Mouse (Mus musculus) cerebellum, postnatal 25 days (tissue): ENCODE data around the gene Pde3a.

Experiments used
- DNase-seq, 2 experiments: peaks; one replicate each; pipeline ENCODE4 v3.0.0; 2021; ENCODE audit warnings: mixed read lengths in 2 of 2

The Pde3a gene

DNA sequence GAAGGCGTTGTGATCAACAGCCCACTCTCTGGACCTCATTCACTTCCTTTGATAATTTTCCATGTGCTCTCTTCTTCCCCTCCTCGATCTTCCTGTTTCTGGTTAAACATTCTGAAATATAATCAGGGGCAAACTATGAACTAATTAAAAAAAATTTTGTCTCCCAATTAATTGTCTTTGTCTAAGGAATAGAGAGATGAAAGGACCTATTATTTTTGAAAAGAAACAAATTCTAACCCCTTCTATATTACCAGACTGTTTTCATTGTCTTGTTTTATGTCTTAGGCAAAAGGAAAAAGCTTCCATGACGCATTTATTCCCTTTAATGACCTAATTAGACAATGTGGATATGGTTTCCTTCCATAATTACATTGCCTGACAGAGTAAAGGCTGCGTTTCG is 156.4 kb downstream of the Pde3a start:
- no peak for DNase-seq

DNA sequence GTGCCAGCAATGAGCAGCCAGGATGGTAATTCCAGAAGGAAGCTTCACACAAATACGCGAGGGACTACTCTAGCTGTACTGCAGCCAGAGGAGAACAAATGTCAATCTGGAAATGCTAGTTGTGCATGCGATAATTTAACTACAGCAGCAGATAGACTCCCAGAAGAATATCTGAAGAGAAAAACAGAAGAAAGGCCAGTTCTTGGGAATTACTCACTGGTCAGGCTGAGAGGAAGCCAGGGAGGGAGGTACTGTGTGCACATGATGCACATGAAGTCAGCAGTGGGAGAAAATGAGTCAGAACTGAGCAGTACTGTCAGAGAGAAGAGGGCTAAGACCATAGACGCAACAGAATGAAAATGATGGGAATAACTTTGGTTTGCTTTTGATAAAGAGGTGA is 159.7 kb downstream of the Pde3a start:
- DNase-seq = no peak

DNA sequence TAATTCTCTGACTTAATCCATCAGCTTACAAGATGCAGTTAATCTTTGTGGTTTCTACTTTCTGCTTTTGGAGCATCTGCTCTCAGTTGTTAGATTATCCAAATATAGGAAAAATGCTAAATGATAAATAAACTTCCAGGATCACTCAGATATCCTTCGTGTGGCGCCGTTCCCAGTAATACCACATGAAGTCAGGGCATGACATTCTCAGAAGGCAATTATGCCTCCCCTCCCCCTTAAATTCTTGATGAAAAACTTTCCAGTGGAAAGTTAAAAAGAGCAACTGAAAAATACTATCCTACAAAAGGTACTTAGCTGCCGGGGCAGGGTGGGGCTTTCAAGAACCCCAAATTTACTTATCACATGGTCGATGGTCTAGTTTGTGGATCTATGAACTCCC is 161.8 kb downstream of the Pde3a start:
- no peak for DNase-seq

DNA sequence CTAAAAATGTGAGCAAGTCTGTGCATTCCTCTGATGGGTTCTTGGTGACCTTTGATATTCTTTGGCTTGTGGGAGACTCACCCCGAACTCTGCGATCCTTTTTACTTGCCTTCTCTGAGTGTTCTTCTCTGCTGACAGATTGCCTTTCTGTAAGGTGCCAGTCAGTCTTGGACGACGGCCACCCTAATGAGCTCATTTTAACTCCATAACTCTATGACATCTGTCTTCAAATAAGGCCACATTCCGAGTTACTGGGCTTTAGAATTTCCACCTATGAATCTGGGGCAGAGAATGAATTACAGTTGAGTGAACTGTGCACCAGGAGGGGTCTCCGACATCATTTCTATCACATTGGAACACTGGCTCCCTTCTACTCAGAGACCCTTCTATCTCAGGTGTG is 176.0 kb downstream of the Pde3a start:
- peak; percentile 42 to 72 for DNase-seq

GRCm38 (mm10) chr6:141428587-141428986 is 179.5 kb downstream of the Pde3a start:
- DNase-seq = no peak

DNA sequence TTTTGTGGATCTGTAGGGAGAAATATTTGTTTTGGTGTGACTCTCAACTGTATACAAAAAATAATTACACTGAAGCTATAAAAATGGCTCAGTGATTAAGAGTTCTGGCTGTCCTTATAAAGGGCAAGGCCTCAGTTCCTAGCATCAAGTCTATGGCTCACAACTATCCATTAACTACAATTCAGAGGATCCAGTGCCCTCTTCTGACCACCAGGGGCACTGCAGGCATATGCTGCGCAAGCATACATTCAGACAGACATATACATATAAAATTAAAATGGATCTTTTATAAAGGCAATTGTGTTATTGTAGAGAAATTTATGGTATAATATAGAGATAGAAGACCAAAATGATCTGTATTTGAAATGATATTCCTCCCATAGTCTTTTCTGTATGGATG is 181.1 kb downstream of the Pde3a start:
- DNase-seq = peak in 1 of 2 experiments; percentile 42

- DNase-seq = no peak
Measured at GRCm38 (mm10) chr6:141432271-141432974, 183.4 kb downstream of the Pde3a start.

DNA sequence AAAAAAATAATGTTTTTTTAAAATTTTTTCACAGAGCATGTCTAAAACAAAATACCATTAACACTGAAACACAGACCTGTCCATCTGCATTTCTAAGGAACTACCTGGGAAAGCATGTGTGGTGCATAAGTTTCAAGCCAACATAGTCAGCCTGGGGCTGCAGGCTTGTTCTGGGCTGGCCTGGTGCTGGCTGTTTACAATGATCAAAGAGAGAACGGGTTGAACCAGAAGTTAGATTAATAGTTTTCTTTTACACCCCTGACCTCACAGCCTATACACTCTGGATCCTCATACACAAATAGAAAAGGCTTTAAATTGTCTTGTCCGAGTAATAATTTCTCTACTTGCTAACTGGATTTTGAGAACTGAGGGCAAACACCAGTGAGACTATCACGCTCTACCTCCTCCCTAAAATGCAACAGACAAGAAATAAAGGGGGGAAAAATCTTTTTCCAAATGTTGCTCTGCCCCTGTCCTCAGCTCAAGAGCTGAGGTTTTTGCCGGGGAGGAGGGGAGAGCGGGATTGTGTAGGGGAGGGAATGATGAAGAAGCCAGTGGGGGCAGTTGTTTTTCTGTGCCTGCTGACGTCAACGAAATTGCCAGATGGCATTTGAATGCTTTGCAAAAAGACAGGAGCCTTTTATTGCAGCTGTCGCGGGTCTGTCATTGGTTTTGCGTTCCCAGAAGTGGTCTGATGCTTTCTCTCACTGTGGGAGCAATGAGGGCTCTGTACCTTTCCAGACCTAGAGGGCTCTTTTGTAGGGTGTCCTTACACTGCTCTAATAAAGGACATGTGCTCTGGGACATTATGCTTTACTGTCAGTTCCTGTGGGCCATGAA is 185.1 kb downstream of the Pde3a start:
- DNase-seq = no peak

GRCm38 (mm10) chr6:141435160-141435559 is 186.1 kb downstream of the Pde3a start:
- DNase-seq = no peak

GRCm38 (mm10) chr6:141439965-141440364 is 190.9 kb downstream of the Pde3a start:
- DNase-seq = no peak

GRCm38 (mm10) chr6:141447547-141447946 is 198.5 kb downstream of the Pde3a start:
- peak; percentile 63 to 85 for DNase-seq

DNA sequence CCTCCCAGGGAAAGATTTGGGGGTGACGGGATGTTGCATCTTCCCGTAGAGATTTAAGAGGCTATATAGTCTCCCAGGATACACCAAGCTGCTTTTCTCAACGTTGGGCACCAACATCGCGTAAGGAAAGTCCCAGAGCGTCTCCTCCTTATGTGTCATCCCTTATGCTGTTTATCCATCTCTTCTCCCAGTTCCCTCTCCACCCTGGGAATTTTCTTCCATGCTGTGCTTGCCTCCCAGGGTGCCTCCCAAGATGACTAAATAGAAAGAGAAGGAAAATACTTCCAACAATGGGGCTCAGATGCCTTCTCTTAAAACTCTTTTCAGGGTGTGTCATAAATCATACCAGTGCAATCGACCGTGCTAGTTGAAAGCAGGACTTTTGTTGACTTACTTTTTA is 199.8 kb downstream of the Pde3a start:
- DNase-seq = no peak

- DNase-seq = no peak
Measured at GRCm38 (mm10) chr6:141455335-141455734, 206.3 kb downstream of the Pde3a start.

- no peak for DNase-seq
Measured at GRCm38 (mm10) chr6:141456591-141456990, 207.5 kb downstream of the Pde3a start.

DNA sequence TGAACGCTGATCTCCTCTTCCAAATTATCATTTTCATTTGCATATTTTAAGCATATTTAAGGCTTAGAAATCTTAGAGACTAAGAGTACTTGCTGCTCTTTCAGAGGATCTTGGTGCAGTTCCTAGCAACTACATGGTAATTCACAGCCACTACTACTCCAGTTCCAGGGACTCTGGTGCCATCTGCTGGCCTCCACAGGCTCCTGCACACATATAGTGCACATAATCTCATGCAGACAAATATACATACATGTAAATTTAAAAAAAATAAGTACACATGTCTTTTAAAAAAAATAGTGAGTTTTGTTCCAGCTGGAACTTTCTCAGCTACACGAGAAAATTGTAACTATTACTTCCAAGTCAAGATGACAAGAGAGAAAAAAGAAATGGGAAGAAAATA is 221.2 kb downstream of the Pde3a start:
- no peak for DNase-seq

DNA sequence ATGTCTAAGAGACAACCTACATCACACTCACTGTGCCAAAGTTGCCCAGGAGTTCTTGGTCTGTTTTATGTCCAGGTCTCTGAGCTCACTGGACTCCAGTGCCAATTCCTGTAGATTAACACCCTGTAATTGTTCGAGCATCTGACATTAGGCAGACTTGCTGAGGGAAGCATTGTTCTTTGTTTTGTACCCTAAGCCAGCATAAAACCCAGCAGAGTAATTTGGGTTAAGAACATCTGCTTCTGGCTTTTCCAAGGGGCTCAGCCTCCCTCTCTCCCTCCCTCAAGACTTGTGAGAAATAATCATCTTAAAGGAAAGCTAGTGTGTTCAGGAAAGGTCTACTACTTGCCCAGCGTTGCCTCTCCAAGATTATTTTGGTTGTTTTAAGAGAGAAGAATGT is 225.2 kb downstream of the Pde3a start:
- DNase-seq = no peak

DNA sequence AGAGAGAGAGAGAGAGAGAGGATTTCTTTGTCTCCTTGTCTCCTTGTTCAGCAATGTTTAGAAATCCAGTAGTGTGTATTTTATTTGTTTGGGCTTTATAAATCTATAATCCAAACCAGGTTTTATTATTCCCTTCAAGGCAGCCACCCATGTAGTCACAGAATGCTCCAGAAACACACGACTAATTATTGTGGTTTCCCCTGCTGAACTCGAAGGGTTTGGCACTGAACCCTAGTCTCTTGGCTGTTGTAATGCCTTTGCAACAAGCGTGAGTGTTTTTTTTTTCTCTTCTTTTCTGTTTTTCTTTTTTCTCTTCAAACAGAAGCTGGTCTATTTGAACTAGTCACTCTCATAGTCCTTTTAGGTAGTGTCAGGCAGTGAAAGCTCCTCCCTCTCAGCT is 225.6 kb downstream of the Pde3a start:
- no peak for DNase-seq

GRCm38 (mm10) chr6:141485302-141486021 is 236.4 kb downstream of the Pde3a start:
- DNase-seq = peak in 1 of 2 experiments; percentile 22

- peak; percentile 11 to 18 for DNase-seq
Measured at GRCm38 (mm10) chr6:141487266-141487665, 238.2 kb downstream of the Pde3a start.

- peak; percentile 50 to 72 for DNase-seq
Measured at GRCm38 (mm10) chr6:141488619-141489018, 239.6 kb downstream of the Pde3a start.

DNA sequence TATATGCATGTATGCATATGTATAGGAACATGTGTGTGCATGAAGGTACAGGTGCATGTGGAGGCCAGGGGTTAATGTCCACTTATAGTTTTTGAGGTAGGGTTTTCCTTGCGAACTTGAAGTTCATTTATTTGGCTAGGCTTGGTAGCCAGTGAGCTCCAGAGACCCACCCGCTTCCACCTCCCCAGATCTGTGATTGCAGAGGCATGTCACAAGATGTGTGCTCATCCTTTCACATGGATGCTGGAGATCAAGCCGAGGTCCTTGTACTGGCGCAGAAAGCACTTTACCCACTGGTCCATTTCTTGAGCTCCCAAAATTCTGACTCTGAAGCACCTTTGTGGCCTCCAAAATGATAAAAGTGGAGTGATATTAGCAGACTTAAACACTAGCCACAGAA is 245.8 kb downstream of the Pde3a start:
- no peak for DNase-seq

DNA sequence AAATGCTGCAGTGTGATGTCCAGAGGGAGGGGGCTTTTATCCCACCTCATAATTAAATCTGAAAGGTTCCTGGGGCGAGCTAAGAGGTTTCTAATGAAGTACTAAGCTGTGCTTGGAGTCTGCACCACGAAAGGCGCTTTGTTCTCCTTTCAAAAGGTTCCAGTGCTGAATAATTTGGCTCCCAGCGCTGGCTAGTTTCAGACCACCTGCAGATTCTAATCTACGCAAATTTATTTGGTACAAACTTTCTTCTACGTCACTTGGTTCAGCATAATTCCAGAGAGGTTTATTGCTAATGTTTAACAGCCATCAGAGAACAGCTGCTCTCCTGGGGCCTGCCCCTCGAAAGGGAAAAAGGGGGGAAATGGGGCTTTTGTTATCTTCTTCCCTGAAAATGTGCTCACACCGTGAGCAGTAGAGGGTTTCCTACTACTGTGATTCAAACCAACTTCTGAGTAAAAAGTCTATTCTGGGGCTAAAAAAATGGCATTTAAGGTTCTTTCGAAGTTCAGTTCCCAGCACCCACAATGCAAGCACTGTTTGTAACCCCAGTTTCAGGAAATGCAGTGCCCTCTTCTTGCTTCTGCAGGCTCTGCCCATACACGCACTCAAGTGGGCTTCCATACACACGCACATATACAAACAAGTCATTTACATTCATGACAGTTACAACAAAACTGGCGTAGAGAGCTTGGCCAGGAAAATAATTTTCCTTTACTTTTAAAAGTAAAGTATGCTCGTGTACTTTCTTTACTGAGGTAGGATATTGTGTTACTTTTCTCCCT is 246.8 kb downstream of the Pde3a start:
- no peak for DNase-seq

DNA sequence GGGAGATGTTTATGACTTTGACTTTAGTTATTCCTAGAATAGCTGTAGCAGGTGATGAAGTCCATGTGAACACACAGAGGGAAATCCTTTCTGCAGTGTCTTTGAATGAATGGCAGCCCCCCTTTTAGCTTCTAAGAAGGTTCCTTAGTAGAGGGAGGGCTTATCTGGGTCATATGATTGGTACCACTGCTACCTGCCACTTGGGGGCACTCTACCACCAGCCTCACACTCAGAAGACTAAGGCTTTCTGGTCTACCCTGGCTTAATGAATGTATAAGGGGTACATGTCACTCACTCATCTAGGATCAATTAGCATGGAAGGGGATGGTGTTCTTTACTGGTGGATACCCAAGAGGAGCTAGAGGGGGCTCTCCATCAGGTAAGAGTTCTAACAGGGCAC is 250.4 kb downstream of the Pde3a start:
- no peak for DNase-seq
